Mouse (Mus musculus) layer of hippocampus, adult 8-10 months (tissue): Measurements from ENCODE around the gene Kif28. TPM values are rescaled to one million over a fixed set of nuclear protein-coding genes. Genes with fewer than 3 reads are reported as not detected.
A peak's percentile ranks its signal among the peaks of the same experiment; 100 is the strongest.
"Not testable (repeated sequence)": the region's sequence is repeated elsewhere in the genome, so short reads cannot be mapped to it uniquely, and the experiment has no call there.

ENCODE experiments used
- DNase-seq, 2 experiments: peaks; one replicate each; pipeline ENCODE4 v3.0.0; 2022; ENCODE audit warnings: low spot score in 2 of 2
- total RNA-seq, 4 experiments: library from RNA; stranded (reverse); gene quantifications; 2 replicates each; pipeline ENCODE4 v1.2.4; 2022

Kif28 gene
- total RNA-seq, 4 experiments from 2014 or later: 0.09 to 0.61 (median 0.36) TPM

- peak; percentile 52 to 75 for DNase-seq
These were observed 39.9 kb downstream of the Kif28 start for GRCm38 (mm10) chr1:179705154-179705553.

- DNase-seq: no peak
These were observed 40.9 kb downstream of the Kif28 start for GRCm38 (mm10) chr1:179704150-179704549.

- no peak for DNase-seq
These were observed 55.6 kb downstream of the Kif28 start for GRCm38 (mm10) chr1:179689479-179689878.

GRCm38 (mm10) chr1:179688914-179689313, 56.2 kb downstream of the Kif28 start:
- no peak for DNase-seq

GRCm38 (mm10) chr1:179688415-179688814, 56.7 kb downstream of the Kif28 start:
- no peak for DNase-seq

GRCm38 (mm10) chr1:179687966-179688365, 57.1 kb downstream of the Kif28 start:
- DNase-seq: no peak

- DNase-seq: no peak
These were observed 57.8 kb downstream of the Kif28 start for GRCm38 (mm10) chr1:179687305-179687704.

- DNase-seq: no peak
These were observed 58.3 kb downstream of the Kif28 start for GRCm38 (mm10) chr1:179686781-179687180.

- no peak for DNase-seq
These were observed 58.7 kb downstream of the Kif28 start for GRCm38 (mm10) chr1:179686348-179686747.

- DNase-seq: not testable (repeated sequence)
These were observed 62.3 kb downstream of the Kif28 start for GRCm38 (mm10) chr1:179682753-179683152.

GRCm38 (mm10) chr1:179679326-179679725, 65.7 kb downstream of the Kif28 start:
- DNase-seq: no peak

- DNase-seq: no peak
These were observed 68.0 kb downstream of the Kif28 start for GRCm38 (mm10) chr1:179677031-179677430.

- DNase-seq: no peak
These were observed 70.7 kb downstream of the Kif28 start for GRCm38 (mm10) chr1:179674355-179674754.

GRCm38 (mm10) chr1:179668836-179669537, 76.1 kb downstream of the Kif28 start:
- DNase-seq: no peak

- peak; percentile 59 to 81 for DNase-seq
These were observed 76.9 kb downstream of the Kif28 start, which contains the start of gene Sccpdh for GRCm38 (mm10) chr1:179668013-179668805. Gene Sccpdh (plus strand): TSS chr1:179668210.

- no peak for DNase-seq
These were observed 77.6 kb downstream of the Kif28 start for GRCm38 (mm10) chr1:179667450-179667849.

GRCm38 (mm10) chr1:179666971-179667370, 78.1 kb downstream of the Kif28 start:
- no peak for DNase-seq

- DNase-seq: no peak
These were observed 80.7 kb downstream of the Kif28 start for GRCm38 (mm10) chr1:179664309-179664930.

GRCm38 (mm10) chr1:179663065-179663464, 82.0 kb downstream of the Kif28 start:
- DNase-seq: no peak

GRCm38 (mm10) chr1:179651224-179651623, 93.8 kb downstream of the Kif28 start:
- DNase-seq: no peak

- DNase-seq: no peak
These were observed 94.8 kb downstream of the Kif28 start for GRCm38 (mm10) chr1:179650284-179650683.

GRCm38 (mm10) chr1:179649324-179649723, 95.7 kb downstream of the Kif28 start:
- no peak for DNase-seq
